9 mouse cellular contexts compared by ENCODE assay signal in the genomic region with DNA sequence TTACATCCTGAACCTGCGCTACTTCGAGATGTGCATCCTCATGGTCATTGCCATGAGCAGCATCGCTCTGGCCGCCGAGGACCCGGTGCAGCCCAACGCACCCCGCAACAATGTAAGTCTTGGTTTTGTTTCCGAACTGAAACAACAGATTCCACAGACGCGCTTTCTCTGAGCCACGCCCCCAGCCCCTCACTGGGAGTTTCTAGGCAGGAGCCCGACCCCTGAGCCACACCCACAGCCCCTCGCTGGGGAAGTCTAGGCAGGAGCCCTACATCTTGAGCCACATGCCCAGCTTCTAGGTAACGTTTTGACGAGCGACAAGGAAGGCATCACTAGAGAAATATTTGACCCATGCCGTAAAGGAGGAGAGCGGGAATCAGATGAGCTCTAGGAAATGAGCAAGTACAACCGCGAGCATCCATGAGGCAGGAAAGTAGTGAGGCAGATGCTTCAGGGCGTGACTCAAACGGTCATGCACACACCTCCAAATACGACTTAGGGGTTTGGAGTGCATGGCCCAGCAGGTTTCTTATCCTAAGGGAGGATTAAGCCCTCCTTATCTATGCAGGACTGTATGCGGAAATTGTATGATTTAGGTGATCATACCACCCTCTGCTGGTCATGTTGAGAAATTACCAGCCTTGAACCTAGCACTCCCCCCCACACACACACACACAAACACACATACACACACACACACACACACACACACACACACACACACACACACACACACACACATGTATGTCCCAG.
A peak's percentile ranks its signal among the peaks of the same experiment; 100 is the strongest.
DNase-seq lines count a peak whose midpoint lies in the region; ATAC-seq lines count a peak whose summit lies in the region.
"Had no signal": no experiment of that assay in that cellular context is flagged by ENCODE, and none has a peak within 500 bp of the region (broad histone marks: within the 10 kb centered on the region; RNA-seq: fewer than 3 reads in every experiment).

No protein-coding gene starts in this region.

- no peaks in the 10 kb centered on the region for H3K36me3 ChIP-seq in lung, embryonic 15.5 days
- no peaks in the 10 kb centered on the region for H3K36me3 ChIP-seq in stomach, embryonic 14.5 days (ENCODE audit: control insufficient read depth, insufficient read depth, low read length)

- H3K4me1 ChIP-seq in lung, embryonic 15.5 days = peaks cover 11% of the 10 kb centered on the region
- no peaks in the 10 kb centered on the region for H3K4me1 ChIP-seq in stomach, embryonic 14.5 days (ENCODE audit: control insufficient read depth, insufficient read depth, low read length)

- ATAC-seq in lung, embryonic 15.5 days (ENCODE audit: borderline replicate concordance, extremely low read depth, low FRiP score, low TSS enrichment) = no peak
- ATAC-seq in stomach, embryonic 14.5 days (ENCODE audit: insufficient number of reproducible peaks, insufficient read depth, low FRiP score, low read depth) = no peak
- ATAC-seq: Patski had no signal

- 0 out of 2 replicates have a peak, but pooled peaks cover 5% of the 10 kb centered on the region for H3K27me3 ChIP-seq in lung, embryonic 15.5 days
- no peaks in the 10 kb centered on the region for H3K27me3 ChIP-seq in stomach, embryonic 14.5 days (ENCODE audit: control insufficient read depth, insufficient read depth, low read length)

- H3K4me2 ChIP-seq in lung, embryonic 15.5 days = peak overlapping the region; percentile 32; the same call in 1 of the 2 replicates
- peak overlapping the region; percentile 14; the same call in 1 of the 2 replicates for H3K4me2 ChIP-seq in stomach, embryonic 14.5 days (replicated peaks; ENCODE audit: low read depth, low read length)

- H3K27ac ChIP-seq in lung, embryonic 15.5 days = no peak overlapping the region
- H3K27ac ChIP-seq in stomach, embryonic 14.5 days (ENCODE audit: low read length) = no peak overlapping the region

- DNase-seq in embryo, embryonic 10 days (ENCODE audit: low spot score) = peak; percentile 40
- no peak for DNase-seq in embryo, embryonic 9.5 days (ENCODE audit: extremely low spot score)
- no peak for DNase-seq in lung, postnatal 10 days
- peak; percentile 28 for DNase-seq in forelimb bud, embryonic 11.5 days (ENCODE audit: low read depth, low spot score)
- DNase-seq in left cerebral cortex, adult 11 months (ENCODE audit: low spot score) = no peak
- DNase-seq in thymus, postnatal 4 days = no peak

- H3K9me3 ChIP-seq in lung, embryonic 15.5 days = no peaks in the 10 kb centered on the region
- no peaks in the 10 kb centered on the region for H3K9me3 ChIP-seq in stomach, embryonic 14.5 days (ENCODE audit: control insufficient read depth, low read depth, low read length)

- no peak overlapping the region for H3K9ac ChIP-seq in lung, embryonic 15.5 days
- H3K9ac ChIP-seq in stomach, embryonic 14.5 days (replicated peaks; ENCODE audit: low read depth, low read length) = no peak overlapping the region

- 23% methylated on average over 25 of the region's 25 CpGs for WGBS in lung, embryonic 15.5 days
- 34% methylated on average over 25 of the region's 25 CpGs for whole genome bisulfite sequencing in stomach, embryonic 14.5 days

- H3K4me3 ChIP-seq in lung, embryonic 15.5 days = no peak overlapping the region
- no peak overlapping the region for H3K4me3 ChIP-seq in stomach, embryonic 14.5 days (ENCODE audit: low read depth, low read length)

Comparison
In these comparisons a context has a peak if more than half of its experiments do, and no peak if none do; other contexts are left out.
1. DNase-seq: peak in embryo, embryonic 10 days (single experiment) and forelimb bud, embryonic 11.5 days (single experiment); none in embryo, embryonic 9.5 days (single experiment), lung, postnatal 10 days (single experiment), left cerebral cortex, adult 11 months (single experiment) and thymus, postnatal 4 days (single experiment).